Mouse (Mus musculus): Measurements from ENCODE around the gene March6. TPM values are rescaled to one million over a fixed set of nuclear protein-coding genes. Genes with fewer than 3 reads are reported as not detected.

The March6 gene
- polyA plus RNA-seq, 1 experiment from 2014 or later = 40.5 TPM

- Histone ChIP-seq H3K4me3 (ENCODE audit: low read depth, low read length) (no peak overlapping the region), H3K4me1 (ENCODE audit: control insufficient read depth, insufficient read depth, low read length) (no peaks in the 10 kb centered on the region)
Measured at GRCm38 (mm10) chr15:31550381-31550780, 19.5 kb upstream of the March6 start.

GRCm38 (mm10) chr15:31547421-31547820 lies 16.6 kb upstream of the March6 start:
- no peak for ATAC-seq (ENCODE audit: insufficient number of reproducible peaks, low FRiP score, low TSS enrichment, low read depth)
- H3K27ac ChIP-seq (replicated peaks; ENCODE audit: low read depth, low read length) = no peak overlapping the region
- H3K27me3 ChIP-seq (ENCODE audit: control insufficient read depth, insufficient read depth, low read length) = no peaks in the 10 kb centered on the region
- no peak overlapping the region for H3K9ac ChIP-seq (ENCODE audit: low read length)
- H3K4me3 ChIP-seq (ENCODE audit: low read depth, low read length) = no peak overlapping the region
- H3K4me2 ChIP-seq (ENCODE audit: low read depth, severe bottlenecking) = no peak overlapping the region
- DNase-seq (ENCODE audit: low spot score) = no peak
- 0 out of 2 replicates have a peak, but pooled peaks cover 2% of the 10 kb centered on the region for H3K4me1 ChIP-seq (ENCODE audit: control insufficient read depth, insufficient read depth, low read length)
- H3K9me3 ChIP-seq (ENCODE audit: control insufficient read depth, low read length) = no peaks in the 10 kb centered on the region
- 52% methylated on average over 5 of the region's 5 CpGs for WGBS
- H3K36me3 ChIP-seq (ENCODE audit: control insufficient read depth, insufficient read depth, low read length) = no peaks in the 10 kb centered on the region

More at GRCm38 (mm10) chr15:31550381-31550780, 19.5 kb upstream of the March6 start:
- no peak overlapping the region for H3K9ac ChIP-seq (ENCODE audit: low read length)
- WGBS = 91% methylated on average over 4 of the region's 4 CpGs
- ATAC-seq (ENCODE audit: insufficient number of reproducible peaks, low FRiP score, low TSS enrichment, low read depth) (no peak), DNase-seq (ENCODE audit: low spot score) (no peak)
- no peak overlapping the region for H3K27ac ChIP-seq (replicated peaks; ENCODE audit: low read depth, low read length)
- H3K27me3 ChIP-seq (ENCODE audit: control insufficient read depth, insufficient read depth, low read length) = no peaks in the 10 kb centered on the region
- no peaks in the 10 kb centered on the region for H3K9me3 ChIP-seq (ENCODE audit: control insufficient read depth, low read length)
- H3K36me3 ChIP-seq (ENCODE audit: control insufficient read depth, insufficient read depth, low read length) = no peaks in the 10 kb centered on the region
- H3K4me2 ChIP-seq (ENCODE audit: low read depth, severe bottlenecking) = no peak overlapping the region

DNA sequence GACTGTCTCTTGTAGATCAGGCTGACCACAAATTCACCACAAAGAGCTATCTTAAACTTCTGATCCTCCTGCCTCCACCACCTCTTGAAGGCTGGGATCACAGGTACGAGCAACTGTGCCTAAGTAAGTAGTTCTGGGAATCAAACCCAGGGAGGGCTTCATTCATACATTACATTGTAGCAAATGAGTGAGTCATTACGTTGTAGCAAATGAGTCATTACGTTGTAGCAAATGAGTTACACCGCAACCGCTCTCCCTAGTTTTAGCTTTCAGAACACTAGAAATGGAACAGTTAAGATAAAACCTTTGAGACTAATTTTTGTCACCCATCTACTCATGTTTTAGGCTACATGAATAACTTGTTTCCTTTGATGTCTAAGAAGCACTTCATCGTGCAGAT lies 15.4 kb upstream of the March6 start:
- Histone ChIP-seq H3K9me3 (ENCODE audit: control insufficient read depth, low read length) (no peaks in the 10 kb centered on the region), H3K27ac (replicated peaks; ENCODE audit: low read depth, low read length) (no peak overlapping the region), H3K4me3 (ENCODE audit: low read depth, low read length) (no peak overlapping the region), H3K9ac (ENCODE audit: low read length) (no peak overlapping the region), H3K36me3 (ENCODE audit: control insufficient read depth, insufficient read depth, low read length) (no peaks in the 10 kb centered on the region), H3K4me1 (ENCODE audit: control insufficient read depth, insufficient read depth, low read length) (0 out of 2 replicates have a peak, but pooled peaks cover 10% of the 10 kb centered on the region), H3K27me3 (ENCODE audit: control insufficient read depth, insufficient read depth, low read length) (no peaks in the 10 kb centered on the region), H3K4me2 (ENCODE audit: low read depth, severe bottlenecking) (no peak overlapping the region)
- no peak for DNase-seq (ENCODE audit: low spot score)
- no peak for ATAC-seq (ENCODE audit: insufficient number of reproducible peaks, low FRiP score, low TSS enrichment, low read depth)
- 87% methylated on average over 6 of the region's 6 CpGs for WGBS

GRCm38 (mm10) chr15:31545058-31545457 lies 14.2 kb upstream of the March6 start:
- 0 out of 2 replicates have a peak, but pooled peaks cover 10% of the 10 kb centered on the region for H3K4me1 ChIP-seq (ENCODE audit: control insufficient read depth, insufficient read depth, low read length)
- H3K4me2 ChIP-seq (ENCODE audit: low read depth, severe bottlenecking) = no peak overlapping the region
- H3K27me3 ChIP-seq (ENCODE audit: control insufficient read depth, insufficient read depth, low read length) = no peaks in the 10 kb centered on the region
- DNase-seq (ENCODE audit: low spot score) = no peak
- no peaks in the 10 kb centered on the region for H3K36me3 ChIP-seq (ENCODE audit: control insufficient read depth, insufficient read depth, low read length)
- H3K9ac ChIP-seq (ENCODE audit: low read length) = no peak overlapping the region
- ATAC-seq (ENCODE audit: insufficient number of reproducible peaks, low FRiP score, low TSS enrichment, low read depth) = no peak
- H3K4me3 ChIP-seq (ENCODE audit: low read depth, low read length) = no peak overlapping the region
- no peak overlapping the region for H3K27ac ChIP-seq (replicated peaks; ENCODE audit: low read depth, low read length)
- WGBS = 43% methylated on average over 1 of the region's 1 CpGs
- no peaks in the 10 kb centered on the region for H3K9me3 ChIP-seq (ENCODE audit: control insufficient read depth, low read length)

DNA sequence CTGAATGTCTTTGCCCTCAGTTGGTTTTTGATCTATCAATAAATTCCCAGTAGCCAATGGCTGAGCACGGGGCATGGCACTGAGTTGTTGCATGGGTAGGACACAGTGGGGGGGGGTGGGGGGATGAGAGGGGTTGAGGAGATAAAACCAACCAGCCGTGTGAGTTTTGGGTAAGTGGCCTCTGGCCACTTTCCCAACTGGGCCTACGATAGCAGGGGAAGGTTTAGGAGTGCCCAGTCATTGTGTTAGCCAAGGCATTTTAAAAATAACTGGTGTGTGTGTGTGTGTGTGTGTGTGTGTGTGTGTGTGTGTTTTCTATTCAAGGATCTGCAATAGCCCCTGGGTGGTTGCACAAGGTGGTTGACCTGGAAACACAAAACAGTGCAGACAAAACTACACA lies 12.4 kb upstream of the March6 start:
- Histone ChIP-seq H3K27me3 (ENCODE audit: control insufficient read depth, insufficient read depth, low read length) (no peaks in the 10 kb centered on the region), H3K4me1 (ENCODE audit: control insufficient read depth, insufficient read depth, low read length) (0 out of 2 replicates have a peak, but pooled peaks cover 10% of the 10 kb centered on the region), H3K9me3 (ENCODE audit: control insufficient read depth, low read length) (no peaks in the 10 kb centered on the region), H3K4me2 (ENCODE audit: low read depth, severe bottlenecking) (no peak overlapping the region), H3K27ac (replicated peaks; ENCODE audit: low read depth, low read length) (no peak overlapping the region), H3K36me3 (ENCODE audit: control insufficient read depth, insufficient read depth, low read length) (no peaks in the 10 kb centered on the region), H3K4me3 (ENCODE audit: low read depth, low read length) (no peak overlapping the region), H3K9ac (ENCODE audit: low read length) (no peak overlapping the region)
- no peak for DNase-seq (ENCODE audit: low spot score)
- WGBS = 12% methylated on average over 3 of the region's 3 CpGs
- no peak for ATAC-seq (ENCODE audit: insufficient number of reproducible peaks, low FRiP score, low TSS enrichment, low read depth)

GRCm38 (mm10) chr15:31542013-31542958 lies 11.4 kb upstream of the March6 start:
- WGBS = 16% methylated on average over 10 of the region's 10 CpGs
- Histone ChIP-seq H3K4me2 (ENCODE audit: low read depth, severe bottlenecking) (no peak overlapping the region; the same call in 1 of the 2 replicates), H3K27ac (replicated peaks; ENCODE audit: low read depth, low read length) (peak overlapping the region; percentile 43; the same call in 1 of the 2 replicates), H3K4me3 (ENCODE audit: low read depth, low read length) (no peak overlapping the region), H3K36me3 (ENCODE audit: control insufficient read depth, insufficient read depth, low read length) (no peaks in the 10 kb centered on the region), H3K9ac (ENCODE audit: low read length) (no peak overlapping the region; the same call in none of the 2 replicates), H3K27me3 (ENCODE audit: control insufficient read depth, insufficient read depth, low read length) (no peaks in the 10 kb centered on the region), H3K9me3 (ENCODE audit: control insufficient read depth, low read length) (no peaks in the 10 kb centered on the region), H3K4me1 (ENCODE audit: control insufficient read depth, insufficient read depth, low read length) (0 out of 2 replicates have a peak, but pooled peaks cover 10% of the 10 kb centered on the region)
- DNase-seq (ENCODE audit: low spot score) (peak; percentile 33), ATAC-seq (ENCODE audit: insufficient number of reproducible peaks, low FRiP score, low TSS enrichment, low read depth) (no peak)

- ATAC-seq (ENCODE audit: insufficient number of reproducible peaks, low FRiP score, low TSS enrichment, low read depth) (no peak), DNase-seq (ENCODE audit: low spot score) (no peak)
- no peak overlapping the region for H3K4me3 ChIP-seq (ENCODE audit: low read depth, low read length)
- 0 out of 2 replicates have a peak, but pooled peaks cover 12% of the 10 kb centered on the region for H3K4me1 ChIP-seq (ENCODE audit: control insufficient read depth, insufficient read depth, low read length)
- H3K4me2 ChIP-seq (ENCODE audit: low read depth, severe bottlenecking) = no peak overlapping the region
- H3K27me3 ChIP-seq (ENCODE audit: control insufficient read depth, insufficient read depth, low read length) = no peaks in the 10 kb centered on the region
- no peak overlapping the region for H3K27ac ChIP-seq (replicated peaks; ENCODE audit: low read depth, low read length)
- no peaks in the 10 kb centered on the region for H3K9me3 ChIP-seq (ENCODE audit: control insufficient read depth, low read length)
- 75% methylated on average over 1 of the region's 1 CpGs for WGBS
- no peak overlapping the region for H3K9ac ChIP-seq (ENCODE audit: low read length)
- no peaks in the 10 kb centered on the region for H3K36me3 ChIP-seq (ENCODE audit: control insufficient read depth, insufficient read depth, low read length)
Measured at GRCm38 (mm10) chr15:31540513-31540802, 9.6 kb upstream of the March6 start.

- 0 out of 2 replicates have a peak, but pooled peaks cover 12% of the 10 kb centered on the region for H3K4me1 ChIP-seq (ENCODE audit: control insufficient read depth, insufficient read depth, low read length)
- 75% methylated on average over 9 of the region's 9 CpGs for WGBS
- no peak overlapping the region for H3K4me3 ChIP-seq (ENCODE audit: low read depth, low read length)
- no peaks in the 10 kb centered on the region for H3K27me3 ChIP-seq (ENCODE audit: control insufficient read depth, insufficient read depth, low read length)
- H3K9ac ChIP-seq (ENCODE audit: low read length) = no peak overlapping the region
- ATAC-seq (ENCODE audit: insufficient number of reproducible peaks, low FRiP score, low TSS enrichment, low read depth) (no peak), DNase-seq (ENCODE audit: low spot score) (no peak)
- no peak overlapping the region for H3K4me2 ChIP-seq (ENCODE audit: low read depth, severe bottlenecking)
- H3K27ac ChIP-seq (replicated peaks; ENCODE audit: low read depth, low read length) = no peak overlapping the region
- no peaks in the 10 kb centered on the region for H3K36me3 ChIP-seq (ENCODE audit: control insufficient read depth, insufficient read depth, low read length)
- no peaks in the 10 kb centered on the region for H3K9me3 ChIP-seq (ENCODE audit: control insufficient read depth, low read length)
Measured at GRCm38 (mm10) chr15:31539643-31540512, 9.0 kb upstream of the March6 start.
